Comparison of ENCODE assay signal across 21 mouse cellular contexts in genomic region chr7:75400471-75400870, GRCm38 (mm10). TPM values are rescaled to one million over a fixed set of nuclear protein-coding genes. Genes with fewer than 3 reads are reported as not detected.
A peak's percentile ranks its signal among the peaks of the same experiment; 100 is the strongest.
DNase-seq lines count a peak whose midpoint lies in the region; ATAC-seq and TF ChIP-seq lines count a peak whose summit lies in the region.
"Had no signal": no experiment of that assay in that cellular context is flagged by ENCODE, and none has a peak within 500 bp of the region (broad histone marks: within the 10 kb centered on the region; RNA-seq: fewer than 3 reads in every experiment).

No protein-coding gene starts in this region.

- H3K4me3 ChIP-seq in gastrocnemius, adult 2 months, result no peak overlapping the region
- no peak overlapping the region for H3K4me3 ChIP-seq in heart, embryonic 15.5 days
- no peak overlapping the region for H3K4me3 ChIP-seq in heart, embryonic 11.5 days (ENCODE audit: low read depth, low read length)
- H3K4me3 ChIP-seq in midbrain, embryonic 11.5 days (ENCODE audit: low read depth, low read length), result no peak overlapping the region
- H3K4me3 ChIP-seq in midbrain, embryonic 14.5 days (replicated peaks; ENCODE audit: low read depth, low read length), result no peak overlapping the region
- H3K4me3 ChIP-seq: embryonic facial prominence, embryonic 13.5 days; forebrain, embryonic 15.5 days; hindbrain, embryonic 15.5 days had no signal

- no peak for ATAC-seq in heart, embryonic 15.5 days (replicated peaks; ENCODE audit: insufficient number of reproducible peaks, insufficient read depth, low FRiP score, low read depth)
- ATAC-seq in heart, embryonic 11.5 days (replicated peaks; ENCODE audit: insufficient number of reproducible peaks, low FRiP score, low TSS enrichment), result no peak
- no peak for ATAC-seq in midbrain, embryonic 11.5 days (ENCODE audit: low FRiP score)
- no peak for ATAC-seq in midbrain, embryonic 14.5 days (ENCODE audit: low FRiP score, low TSS enrichment)
- ATAC-seq: activated CD4-positive, CD25-positive, alpha-beta regulatory T cell, adult 4 months; forebrain, embryonic 15.5 days; intestine, embryonic 16.5 days; Patski had no signal

- intact Hi-C loops in gastrocnemius, adult 2 months (cut with DNase I), result no loop called here

- H3K9me3 ChIP-seq in heart, embryonic 15.5 days (replicated peaks), result no peaks in the 10 kb centered on the region
- no peaks in the 10 kb centered on the region for H3K9me3 ChIP-seq in heart, embryonic 11.5 days (replicated peaks; ENCODE audit: control insufficient read depth, low read length)
- H3K9me3 ChIP-seq in midbrain, embryonic 11.5 days (ENCODE audit: control insufficient read depth, low read length), result no peaks in the 10 kb centered on the region
- H3K9me3 ChIP-seq in midbrain, embryonic 14.5 days (ENCODE audit: control insufficient read depth, low read length), result 0 out of 2 replicates have a peak, but pooled peaks cover 3% of the 10 kb centered on the region
- H3K9me3 ChIP-seq: forebrain, embryonic 15.5 days; hindbrain, embryonic 15.5 days had no signal

- DNase-seq in gastrocnemius, adult 2 months, result no peak
- DNase-seq in gastrocnemius, adult 18-20 months (ENCODE audit: low spot score), result no peak
- DNase-seq in midbrain, embryonic 11.5 days (ENCODE audit: low spot score, missing footprints), result peak; percentile 77
- DNase-seq in midbrain, embryonic 14.5 days, result no peak
- DNase-seq: adrenal gland, postnatal 14 days; cerebellum, adult 18-20 months; cerebellum, adult 9-11 months; cerebellum, postnatal 36 days; gastrocnemius, postnatal 36 days; heart, adult 18-20 months; heart, postnatal 36 days; kidney, adult 2 months had no signal

- peaks cover 43% of the 10 kb centered on the region for H3K4me1 ChIP-seq in heart, embryonic 15.5 days (replicated peaks)
- peaks cover 18% of the 10 kb centered on the region for H3K4me1 ChIP-seq in heart, embryonic 11.5 days (ENCODE audit: control insufficient read depth, insufficient read depth, low read length)
- H3K4me1 ChIP-seq in midbrain, embryonic 11.5 days (ENCODE audit: control insufficient read depth, insufficient read depth, low read length), result no peaks in the 10 kb centered on the region
- no peaks in the 10 kb centered on the region for H3K4me1 ChIP-seq in midbrain, embryonic 14.5 days (ENCODE audit: control insufficient read depth, insufficient read depth, low read length)
- H3K4me1 ChIP-seq: forebrain, embryonic 15.5 days; hindbrain, embryonic 15.5 days had no signal

- H3K27ac ChIP-seq in gastrocnemius, adult 2 months, result peak overlapping the region; percentile 79; the same call in 1 of the 2 replicates
- H3K27ac ChIP-seq in heart, embryonic 15.5 days, result 0 out of 2 replicates have a peak overlapping the region, but pooled peaks have one; percentile 25
- no peak overlapping the region for H3K27ac ChIP-seq in heart, embryonic 11.5 days (ENCODE audit: low read depth, low read length)
- no peak overlapping the region for H3K27ac ChIP-seq in midbrain, embryonic 11.5 days (ENCODE audit: low read depth, low read length)
- no peak overlapping the region for H3K27ac ChIP-seq in midbrain, embryonic 14.5 days (replicated peaks; ENCODE audit: low read depth, low read length)
- H3K27ac ChIP-seq: embryonic facial prominence, embryonic 13.5 days; forebrain, embryonic 15.5 days; hindbrain, embryonic 15.5 days had no signal

- no peak overlapping the region for H3K4me2 ChIP-seq in heart, embryonic 15.5 days
- no peak overlapping the region for H3K4me2 ChIP-seq in heart, embryonic 11.5 days
- H3K4me2 ChIP-seq in midbrain, embryonic 11.5 days, result no peak overlapping the region
- H3K4me2 ChIP-seq in midbrain, embryonic 14.5 days (ENCODE audit: low read length), result no peak overlapping the region
- H3K4me2 ChIP-seq: embryonic facial prominence, embryonic 13.5 days; forebrain, embryonic 15.5 days; hindbrain, embryonic 15.5 days had no signal

- H3K9ac ChIP-seq in heart, embryonic 15.5 days, result no peak overlapping the region
- H3K9ac ChIP-seq in heart, embryonic 11.5 days (ENCODE audit: low read depth, low read length), result no peak overlapping the region
- H3K9ac ChIP-seq in midbrain, embryonic 11.5 days (ENCODE audit: low read length), result no peak overlapping the region
- no peak overlapping the region for H3K9ac ChIP-seq in midbrain, embryonic 14.5 days (replicated peaks; ENCODE audit: low read length)
- H3K9ac ChIP-seq: embryonic facial prominence, embryonic 13.5 days; forebrain, embryonic 15.5 days; hindbrain, embryonic 15.5 days had no signal

- TF ChIP-seq CTCF in gastrocnemius, adult 2 months (IDR thresholded peaks at IDR 0.05), result no peak

- H3K36me3 ChIP-seq in heart, embryonic 15.5 days, result no peaks in the 10 kb centered on the region
- no peaks in the 10 kb centered on the region for H3K36me3 ChIP-seq in heart, embryonic 11.5 days (ENCODE audit: control insufficient read depth, insufficient read depth, low read length)
- no peaks in the 10 kb centered on the region for H3K36me3 ChIP-seq in midbrain, embryonic 11.5 days (ENCODE audit: control insufficient read depth, insufficient read depth, low read length)
- H3K36me3 ChIP-seq in midbrain, embryonic 14.5 days (ENCODE audit: control insufficient read depth, insufficient read depth, low read length), result no peaks in the 10 kb centered on the region
- H3K36me3 ChIP-seq: embryonic facial prominence, embryonic 13.5 days; forebrain, embryonic 15.5 days; hindbrain, embryonic 15.5 days had no signal

- H3K27me3 ChIP-seq in heart, embryonic 15.5 days, result no peaks in the 10 kb centered on the region
- H3K27me3 ChIP-seq in heart, embryonic 11.5 days (ENCODE audit: control insufficient read depth, insufficient read depth, low read length), result no peaks in the 10 kb centered on the region
- no peaks in the 10 kb centered on the region for H3K27me3 ChIP-seq in midbrain, embryonic 11.5 days (ENCODE audit: control insufficient read depth, insufficient read depth, low read length)
- no peaks in the 10 kb centered on the region for H3K27me3 ChIP-seq in midbrain, embryonic 14.5 days (ENCODE audit: control insufficient read depth, insufficient read depth, low read length)
- H3K27me3 ChIP-seq: CH12.LX; embryonic facial prominence, embryonic 13.5 days; forebrain, embryonic 15.5 days; hindbrain, embryonic 15.5 days; Patski had no signal

- WGBS in heart, embryonic 15.5 days, result 68% methylated on average over 2 of the region's 2 CpGs
- 85% methylated on average over 2 of the region's 2 CpGs for WGBS in heart, embryonic 11.5 days (ENCODE audit: insufficient replicate concordance)
- WGBS in midbrain, embryonic 11.5 days, result 74% methylated on average over 2 of the region's 2 CpGs
- WGBS in midbrain, embryonic 14.5 days, result 77% methylated on average over 2 of the region's 2 CpGs

RNA-seq across cellular contexts. Expression of gene Akap13, which starts 54.9 kb away (rescaled TPM):
- 10 to 100 TPM; 53.2 to 75.9 TPM for total RNA-seq in gastrocnemius, adult 2 months (2021)
- total RNA-seq in gastrocnemius, adult 18-20 months (2021), result 10 to 100 TPM; 64.0 to 65.2 TPM
- 43.4 and 48.0 TPM in 2 replicates for polyA plus RNA-seq in heart, embryonic 15.5 days (2015; fragmentation: Nextera tagmentation; extraction: Ambion mirVana)
- polyA plus RNA-seq in heart, embryonic 11.5 days (2014; fragmentation: Nextera tagmentation; extraction: Ambion mirVana), result 49.0 and 68.1 TPM in 2 replicates
- polyA plus RNA-seq in midbrain, embryonic 11.5 days (2014; fragmentation: Nextera tagmentation; extraction: Ambion mirVana), result 24.3 and 27.4 TPM in 2 replicates
- polyA plus RNA-seq in midbrain, embryonic 14.5 days (2014; fragmentation: Nextera tagmentation; extraction: Ambion mirVana), result 17.1 and 18.9 TPM in 2 replicates

Comparison
In these comparisons a context has a peak if more than half of its experiments do, and no peak if none do; other contexts are left out.
1. H3K27ac ChIP-seq: peak in gastrocnemius, adult 2 months (single experiment) and heart, embryonic 15.5 days (single experiment); none in heart, embryonic 11.5 days (single experiment), midbrain, embryonic 11.5 days (single experiment) and midbrain, embryonic 14.5 days (single experiment).